Mouse (Mus musculus) cerebellum, adult 2 months (tissue): ENCODE measurements at regions not wholly inside any gene's neighbourhood (a gene's known extent, or its start where the extent isn't known, plus 50 kb on each side); places are given as distances from the start of the nearest gene placed in this dataset.
"Not testable (repeated sequence)": the region's sequence is repeated elsewhere in the genome, so short reads cannot be mapped to it uniquely, and the experiment has no call there.

Experiments
- CTCF ChIP-seq: fragments of 200-500 bp; IDR thresholded peaks from 2 replicates; pipeline ENCODE4 v1.5.1; 2011; ENCODE audit warnings: low read depth, mild to moderate bottlenecking, control low read depth, low read length, moderate library complexity, borderline replicate concordance; ENCODE audit not compliant: insufficient read depth
- POLR2A ChIP-seq: fragments of 200-500 bp; IDR thresholded peaks from 2 replicates; pipeline ENCODE4 v1.6.1; 2011; ENCODE audit warnings: low read length, control low read depth, borderline replicate concordance; ENCODE audit not compliant: insufficient read depth

GRCm38 (mm10) chr7:113711356-113711755 is 54.4 kb upstream of the Spon1 start:
- TF ChIP-seq CTCF, POLR2A: not testable (repeated sequence)
